Mouse (Mus musculus): Measurements from ENCODE around the gene Ubb. TPM values are rescaled to one million over a fixed set of nuclear protein-coding genes. Genes with fewer than 3 reads are reported as not detected.

Gene Ubb
- polyA plus RNA-seq, 1 experiment from 2014 or later, result 3,133 TPM

GRCm38 (mm10) chr11:62565747-62566146 lies 14.8 kb downstream of the Ubb start:
- no peaks in the 10 kb centered on the region for H3K27me3 ChIP-seq (ENCODE audit: control insufficient read depth, insufficient read depth, low read length)
- H3K27ac ChIP-seq (ENCODE audit: low read length), result no peak overlapping the region
- H3K36me3 ChIP-seq (ENCODE audit: control insufficient read depth, insufficient read depth, low read length), result no peaks in the 10 kb centered on the region
- ATAC-seq (ENCODE audit: insufficient number of reproducible peaks, insufficient read depth, low FRiP score, low read depth), result no peak
- H3K4me1 ChIP-seq (ENCODE audit: control insufficient read depth, insufficient read depth, low read length), result no peaks in the 10 kb centered on the region
- H3K9ac ChIP-seq (replicated peaks; ENCODE audit: low read depth, low read length), result no peak overlapping the region
- H3K4me3 ChIP-seq (ENCODE audit: low read depth, low read length), result no peak overlapping the region
- no peaks in the 10 kb centered on the region for H3K9me3 ChIP-seq (ENCODE audit: control insufficient read depth, low read depth, low read length)
- no peak overlapping the region for H3K4me2 ChIP-seq (replicated peaks; ENCODE audit: low read depth, low read length)
- WGBS, result 59% methylated on average over 7 of the region's 7 CpGs

DNA sequence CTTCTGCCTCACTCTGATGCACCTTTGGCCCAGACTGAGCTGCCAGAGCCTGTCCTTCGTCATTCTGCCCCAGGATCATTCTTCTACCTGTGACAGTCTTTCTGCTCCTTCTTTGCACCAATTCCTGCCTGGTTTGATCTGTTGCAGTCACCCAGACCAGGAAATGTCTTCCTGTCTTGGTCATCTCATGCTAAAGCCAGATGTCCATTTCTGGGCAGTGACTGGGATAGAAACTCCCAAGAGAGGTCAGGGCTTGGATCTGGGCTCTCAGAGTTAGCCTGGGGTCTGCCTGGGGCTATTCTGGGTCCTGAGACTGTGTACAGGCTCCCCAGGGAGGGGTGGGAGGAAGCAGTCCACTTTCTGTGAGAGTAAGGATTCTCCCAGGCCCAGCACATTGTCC lies 15.2 kb downstream of the Ubb start:
- H3K4me3 ChIP-seq (ENCODE audit: low read depth, low read length), result no peak overlapping the region

GRCm38 (mm10) chr11:62568300-62568699 lies 17.3 kb downstream of the Ubb start:
- no peaks in the 10 kb centered on the region for H3K9me3 ChIP-seq (ENCODE audit: control insufficient read depth, low read depth, low read length)
- H3K4me3 ChIP-seq (ENCODE audit: low read depth, low read length), result no peak overlapping the region
- no peak overlapping the region for H3K27ac ChIP-seq (ENCODE audit: low read length)
- H3K36me3 ChIP-seq (ENCODE audit: control insufficient read depth, insufficient read depth, low read length), result no peaks in the 10 kb centered on the region
- WGBS, result 71% methylated on average over 3 of the region's 3 CpGs
- H3K27me3 ChIP-seq (ENCODE audit: control insufficient read depth, insufficient read depth, low read length), result no peaks in the 10 kb centered on the region
- no peak overlapping the region for H3K9ac ChIP-seq (replicated peaks; ENCODE audit: low read depth, low read length)
- no peak overlapping the region for H3K4me2 ChIP-seq (replicated peaks; ENCODE audit: low read depth, low read length)
- no peaks in the 10 kb centered on the region for H3K4me1 ChIP-seq (ENCODE audit: control insufficient read depth, insufficient read depth, low read length)
- ATAC-seq (ENCODE audit: insufficient number of reproducible peaks, insufficient read depth, low FRiP score, low read depth), result no peak

More for the DNA sequence above, 15.2 kb downstream of the Ubb start:
- WGBS, result 36% methylated on average over 1 of the region's 1 CpGs
- no peaks in the 10 kb centered on the region for H3K9me3 ChIP-seq (ENCODE audit: control insufficient read depth, low read depth, low read length)
- H3K4me2 ChIP-seq (replicated peaks; ENCODE audit: low read depth, low read length), result no peak overlapping the region
- no peak overlapping the region for H3K9ac ChIP-seq (replicated peaks; ENCODE audit: low read depth, low read length)
- ATAC-seq (ENCODE audit: insufficient number of reproducible peaks, insufficient read depth, low FRiP score, low read depth), result no peak
- no peaks in the 10 kb centered on the region for H3K27me3 ChIP-seq (ENCODE audit: control insufficient read depth, insufficient read depth, low read length)
- no peak overlapping the region for H3K27ac ChIP-seq (ENCODE audit: low read length)
- no peaks in the 10 kb centered on the region for H3K36me3 ChIP-seq (ENCODE audit: control insufficient read depth, insufficient read depth, low read length)
- no peaks in the 10 kb centered on the region for H3K4me1 ChIP-seq (ENCODE audit: control insufficient read depth, insufficient read depth, low read length)

GRCm38 (mm10) chr11:62573959-62574702 lies 23.2 kb downstream of the Ubb start, which contains the start of gene Trpv2:
TSS of gene Trpv2 (plus strand) at chr11:62574486.
- no peaks in the 10 kb centered on the region for H3K36me3 ChIP-seq (ENCODE audit: control insufficient read depth, insufficient read depth, low read length)
- no peak within 1 kb of the TSS for H3K9ac ChIP-seq (replicated peaks; ENCODE audit: low read depth, low read length)
- WGBS, result 77% methylated on average over 6 of the region's 6 CpGs
- H3K4me1 ChIP-seq (ENCODE audit: control insufficient read depth, insufficient read depth, low read length), result no peaks in the 10 kb centered on the region
- ATAC-seq (ENCODE audit: insufficient number of reproducible peaks, insufficient read depth, low FRiP score, low read depth), result no peak
- H3K4me3 ChIP-seq (ENCODE audit: low read depth, low read length), result peak within 1 kb of the TSS; percentile 47
- peak within 1 kb of the TSS; percentile 97 for H3K4me2 ChIP-seq (replicated peaks; ENCODE audit: low read depth, low read length)
- H3K27me3 ChIP-seq (ENCODE audit: control insufficient read depth, insufficient read depth, low read length), result no peaks in the 10 kb centered on the region
- no peak within 1 kb of the TSS for H3K27ac ChIP-seq (ENCODE audit: low read length)
- H3K9me3 ChIP-seq (ENCODE audit: control insufficient read depth, low read depth, low read length), result no peaks in the 10 kb centered on the region

- H3K36me3 ChIP-seq (ENCODE audit: control insufficient read depth, insufficient read depth, low read length), result no peaks in the 10 kb centered on the region
- no peak overlapping the region for H3K9ac ChIP-seq (replicated peaks; ENCODE audit: low read depth, low read length)
- H3K4me1 ChIP-seq (ENCODE audit: control insufficient read depth, insufficient read depth, low read length), result no peaks in the 10 kb centered on the region
- H3K4me3 ChIP-seq (ENCODE audit: low read depth, low read length), result no peak overlapping the region
- H3K4me2 ChIP-seq (replicated peaks; ENCODE audit: low read depth, low read length), result 0 out of 2 replicates have a peak overlapping the region, but pooled peaks have one; percentile 97
- H3K9me3 ChIP-seq (ENCODE audit: control insufficient read depth, low read depth, low read length), result no peaks in the 10 kb centered on the region
- 81% methylated on average over 4 of the region's 4 CpGs for WGBS
- no peaks in the 10 kb centered on the region for H3K27me3 ChIP-seq (ENCODE audit: control insufficient read depth, insufficient read depth, low read length)
- ATAC-seq (ENCODE audit: insufficient number of reproducible peaks, insufficient read depth, low FRiP score, low read depth), result no peak
- H3K27ac ChIP-seq (ENCODE audit: low read length), result no peak overlapping the region
Measured at GRCm38 (mm10) chr11:62574703-62575085, 23.7 kb downstream of the Ubb start.

GRCm38 (mm10) chr11:62575297-62575658 lies 24.3 kb downstream of the Ubb start:
- WGBS, result under 1% methylated on average over 9 of the region's 9 CpGs
- no peaks in the 10 kb centered on the region for H3K36me3 ChIP-seq (ENCODE audit: control insufficient read depth, insufficient read depth, low read length)
- H3K4me2 ChIP-seq (replicated peaks; ENCODE audit: low read depth, low read length), result peak overlapping the region; percentile 97
- H3K27me3 ChIP-seq (ENCODE audit: control insufficient read depth, insufficient read depth, low read length), result no peaks in the 10 kb centered on the region
- no peaks in the 10 kb centered on the region for H3K9me3 ChIP-seq (ENCODE audit: control insufficient read depth, low read depth, low read length)
- peak overlapping the region; percentile 33; the same call in 1 of the 2 replicates for H3K9ac ChIP-seq (replicated peaks; ENCODE audit: low read depth, low read length)
- peak overlapping the region; percentile 47 for H3K4me3 ChIP-seq (ENCODE audit: low read depth, low read length)
- ATAC-seq (ENCODE audit: insufficient number of reproducible peaks, insufficient read depth, low FRiP score, low read depth), result peak; percentile 53; the same call in 1 of the 2 replicates
- no peak overlapping the region for H3K27ac ChIP-seq (ENCODE audit: low read length)
- H3K4me1 ChIP-seq (ENCODE audit: control insufficient read depth, insufficient read depth, low read length), result no peaks in the 10 kb centered on the region

GRCm38 (mm10) chr11:62575659-62576438 lies 24.9 kb downstream of the Ubb start:
- Histone ChIP-seq H3K27ac (ENCODE audit: low read length) (0 out of 2 replicates have a peak overlapping the region, but pooled peaks have one; percentile 21), H3K4me2 (replicated peaks; ENCODE audit: low read depth, low read length) (peak overlapping the region; percentile 97), H3K9me3 (ENCODE audit: control insufficient read depth, low read depth, low read length) (no peaks in the 10 kb centered on the region), H3K4me3 (ENCODE audit: low read depth, low read length) (peak overlapping the region; percentile 47), H3K36me3 (ENCODE audit: control insufficient read depth, insufficient read depth, low read length) (no peaks in the 10 kb centered on the region), H3K4me1 (ENCODE audit: control insufficient read depth, insufficient read depth, low read length) (no peaks in the 10 kb centered on the region), H3K9ac (replicated peaks; ENCODE audit: low read depth, low read length) (peak overlapping the region; percentile 33; the same call in 1 of the 2 replicates), H3K27me3 (ENCODE audit: control insufficient read depth, insufficient read depth, low read length) (no peaks in the 10 kb centered on the region)
- 7% methylated on average over 27 of the region's 27 CpGs for WGBS
- peak; percentile 57; the same call in 1 of the 2 replicates for ATAC-seq (ENCODE audit: insufficient number of reproducible peaks, insufficient read depth, low FRiP score, low read depth)

- no peaks in the 10 kb centered on the region for H3K27me3 ChIP-seq (ENCODE audit: control insufficient read depth, insufficient read depth, low read length)
- peak overlapping the region; percentile 97 for H3K4me2 ChIP-seq (replicated peaks; ENCODE audit: low read depth, low read length)
- H3K9ac ChIP-seq (replicated peaks; ENCODE audit: low read depth, low read length), result peak overlapping the region; percentile 33; the same call in 1 of the 2 replicates
- no peaks in the 10 kb centered on the region for H3K36me3 ChIP-seq (ENCODE audit: control insufficient read depth, insufficient read depth, low read length)
- 65% methylated on average over 16 of the region's 16 CpGs for WGBS
- ATAC-seq (ENCODE audit: insufficient number of reproducible peaks, insufficient read depth, low FRiP score, low read depth), result no peak
- peak overlapping the region; percentile 47; the same call in 1 of the 2 replicates for H3K4me3 ChIP-seq (ENCODE audit: low read depth, low read length)
- H3K27ac ChIP-seq (ENCODE audit: low read length), result no peak overlapping the region
- H3K4me1 ChIP-seq (ENCODE audit: control insufficient read depth, insufficient read depth, low read length), result no peaks in the 10 kb centered on the region
- H3K9me3 ChIP-seq (ENCODE audit: control insufficient read depth, low read depth, low read length), result no peaks in the 10 kb centered on the region
Measured at GRCm38 (mm10) chr11:62576530-62577152, 25.7 kb downstream of the Ubb start.
